Mouse (Mus musculus): ENCODE measurements around the gene Hoxa1. TPM values are rescaled to one million over a fixed set of nuclear protein-coding genes. Genes with fewer than 3 reads are reported as not detected.

Gene Hoxa1
- total and polyA plus RNA-seq, 3 experiments, result 1.9 to 3.7 (median 3.2) TPM

DNA sequence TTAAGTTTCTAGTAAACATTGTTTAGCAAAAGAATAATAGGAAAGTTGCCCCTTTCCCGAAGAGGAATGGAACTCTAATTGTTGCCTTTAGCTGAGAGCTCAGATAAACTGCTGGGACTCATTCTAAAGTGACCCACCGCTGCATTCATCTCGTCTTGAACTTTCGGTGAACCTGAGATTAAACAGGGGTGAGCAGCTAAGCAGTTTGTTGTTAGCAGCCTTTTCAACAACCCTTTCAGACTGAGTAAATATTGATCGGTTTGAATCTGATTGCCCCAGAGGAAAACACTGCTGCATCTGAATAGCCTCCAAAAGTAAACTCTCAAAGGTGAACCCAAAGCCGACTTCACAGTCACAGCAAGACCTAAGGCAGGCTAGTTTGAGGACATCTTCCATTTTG lies 4.8 kb downstream of the Hoxa1 start:
- dilution Hi-C loops (cut with MboI; ENCODE audit: extremely low pct_ligation_motif_present, extremely low pct_unique_long_range_greater_than_20kb, low sequenced_read_pairs), result no loop called here
- peaks cover 0 to 10% of the 10 kb centered on the region in 2 experiments for H3K36me3 ChIP-seq (replicated peaks in 1 of 2; ENCODE audit: control insufficient read depth in 1 of 2, insufficient read depth in 1 of 2, low read length in 1 of 2)
- peaks cover 5 to 7% of the 10 kb centered on the region in 2 experiments; a peak in 2 of 4 replicates for H3K4me1 ChIP-seq (ENCODE audit: control insufficient read depth in 1 of 2, insufficient read depth in 2 of 2)
- no peak for DNase-seq (ENCODE audit: extremely low read depth)
- no peak overlapping the region for H3K9ac ChIP-seq (ENCODE audit: insufficient read depth, low read depth)
- in situ Hi-C loops (cut with MboI; ENCODE audit: low pct_ligation_motif_present, low pct_unique_long_range_greater_than_20kb, low sequenced_read_pairs), result no loop called here
- no peaks in the 10 kb centered on the region for H3K9me3 ChIP-seq (replicated peaks; ENCODE audit: low read length)
- H3K27me3 ChIP-seq (replicated peaks), result no peaks in the 10 kb centered on the region
- H3K27ac ChIP-seq (ENCODE audit: insufficient read depth, low read depth), result no peak overlapping the region
- no peak overlapping the region for H3K4me3 ChIP-seq (replicated peaks in 1 of 3; ENCODE audit: low read depth in 2 of 3, low read length in 2 of 3, poor library complexity in 1 of 3)
- TF ChIP-seq TBP (conservative IDR thresholded peaks at IDR 0.05; ENCODE audit: low read depth, low read length) (no peak), POLR2A (IDR thresholded peaks at IDR 0.05; ENCODE audit: low read depth, low read length) (no peak), NELFE (IDR thresholded peaks at IDR 0.05; ENCODE audit: low read depth, low read length) (no peak), E2F4 (IDR thresholded peaks at IDR 0.05; ENCODE audit: insufficient replicate concordance, low read depth, low read length) (no peak), PAX5 (IDR thresholded peaks at IDR 0.05; ENCODE audit: low read length) (no peak)
- no peak overlapping the region for H3K4me2 ChIP-seq (ENCODE audit: insufficient read depth, low read depth, poor library complexity, severe bottlenecking)
- H3K79me2 ChIP-seq (replicated peaks; ENCODE audit: control insufficient read depth, extremely low read depth, insufficient read depth, poor library complexity, severe bottlenecking), result no peaks in the 10 kb centered on the region

DNA sequence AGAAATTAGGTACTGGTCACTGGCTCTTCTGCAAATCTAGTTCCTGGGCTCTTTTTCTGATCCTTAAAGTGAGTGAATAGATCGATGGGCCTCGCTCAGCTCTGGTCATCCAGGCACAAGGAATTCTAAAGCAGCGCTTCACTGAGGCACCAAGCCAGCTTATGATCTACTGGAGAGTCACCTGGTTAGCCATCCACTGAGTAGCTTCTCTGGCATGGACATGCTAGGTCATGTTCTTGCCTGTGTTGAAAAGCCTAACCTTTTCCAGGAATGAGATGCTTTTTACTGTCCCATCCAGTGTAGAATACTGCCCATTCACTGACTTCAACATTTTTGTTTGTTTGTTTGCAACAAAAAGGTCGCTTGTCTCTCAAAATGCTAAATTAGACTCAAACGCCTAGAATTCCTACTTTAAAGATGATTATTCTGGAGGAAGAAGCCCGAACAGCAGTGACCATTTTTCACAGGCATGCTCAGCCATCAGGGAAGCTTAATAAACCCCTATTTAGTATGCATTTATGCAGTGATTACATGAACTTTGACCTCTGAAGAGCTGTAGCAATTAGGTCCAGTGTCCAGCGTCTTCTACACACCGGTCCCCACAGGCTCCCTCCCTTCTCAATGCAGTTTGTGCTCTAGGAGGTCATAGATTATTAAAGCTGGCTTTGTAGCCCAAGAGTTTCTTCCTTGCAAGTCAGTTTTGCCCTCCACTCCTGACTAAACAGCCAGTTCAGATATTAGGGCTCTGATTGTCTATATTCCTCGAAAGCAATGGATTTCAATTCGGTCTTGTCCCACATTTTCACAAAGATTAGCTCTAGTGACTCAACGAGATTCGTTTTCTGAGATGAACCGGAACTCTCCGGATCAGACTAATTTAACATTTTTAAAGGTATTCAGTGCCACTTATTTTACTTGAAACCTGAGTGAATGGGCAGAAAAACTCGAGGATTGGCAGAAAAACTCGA lies 5.6 kb downstream of the Hoxa1 start:
- Histone ChIP-seq H3K9me3 (replicated peaks; ENCODE audit: low read length) (no peaks in the 10 kb centered on the region), H3K4me2 (ENCODE audit: insufficient read depth, low read depth, poor library complexity, severe bottlenecking) (no peak overlapping the region), H3K9ac (ENCODE audit: insufficient read depth, low read depth) (no peak overlapping the region), H3K27ac (ENCODE audit: insufficient read depth, low read depth) (no peak overlapping the region), H3K4me3 (replicated peaks in 1 of 3; ENCODE audit: low read depth in 2 of 3, low read length in 2 of 3, poor library complexity in 1 of 3) (no peak overlapping the region), H3K27me3 (replicated peaks) (no peaks in the 10 kb centered on the region), H3K4me1 (ENCODE audit: control insufficient read depth in 1 of 2, insufficient read depth in 2 of 2) (peaks cover 2 to 3% of the 10 kb centered on the region in 2 experiments; a peak in 2 of 4 replicates), H3K79me2 (replicated peaks; ENCODE audit: control insufficient read depth, extremely low read depth, insufficient read depth, poor library complexity, severe bottlenecking) (no peaks in the 10 kb centered on the region), H3K36me3 (replicated peaks in 1 of 2; ENCODE audit: control insufficient read depth in 1 of 2, insufficient read depth in 1 of 2, low read length in 1 of 2) (peaks cover 0 to 10% of the 10 kb centered on the region in 2 experiments)
- in situ Hi-C loops (cut with MboI; ENCODE audit: low pct_ligation_motif_present, low pct_unique_long_range_greater_than_20kb, low sequenced_read_pairs) (no loop called here), dilution Hi-C loops (cut with MboI; ENCODE audit: extremely low pct_ligation_motif_present, extremely low pct_unique_long_range_greater_than_20kb, low sequenced_read_pairs) (no loop called here)
- no peak for TF ChIP-seq JUN (IDR thresholded peaks at IDR 0.05; ENCODE audit: insufficient read depth, low read depth, low read length)
- TF ChIP-seq KAT2A (IDR thresholded peaks at IDR 0.05; ENCODE audit: insufficient replicate concordance, low read length), result no peak
- TF ChIP-seq POLR2A (IDR thresholded peaks at IDR 0.05; ENCODE audit: low read depth, low read length), result no peak
- no peak for TF ChIP-seq ZNF384 (IDR thresholded peaks at IDR 0.05; ENCODE audit: low read depth, low read length)
- no peak for DNase-seq (ENCODE audit: extremely low read depth)

DNA sequence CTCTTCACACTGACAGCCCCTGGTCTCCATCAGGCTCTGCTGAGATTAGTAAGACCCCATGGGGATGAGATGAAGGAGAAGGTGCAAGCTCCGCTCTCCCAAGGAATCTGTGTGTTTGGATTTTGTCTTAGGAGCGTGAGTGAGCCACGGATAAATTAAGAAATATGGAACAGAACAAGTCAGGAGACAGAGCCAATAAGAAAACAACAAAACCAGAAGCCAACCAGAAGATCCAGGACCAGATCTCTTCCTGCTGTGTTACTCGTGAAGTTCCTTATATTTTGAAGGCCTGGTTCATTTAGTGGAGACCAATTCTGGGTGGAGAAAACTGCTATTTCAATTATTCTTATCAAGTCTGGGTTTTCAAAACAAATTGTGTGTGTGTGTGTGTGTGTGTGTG lies 6.5 kb downstream of the Hoxa1 start:
- no peak overlapping the region for H3K9ac ChIP-seq (ENCODE audit: insufficient read depth, low read depth)
- H3K36me3 ChIP-seq (replicated peaks in 1 of 2; ENCODE audit: control insufficient read depth in 1 of 2, insufficient read depth in 1 of 2, low read length in 1 of 2), result peaks cover 0 to 5% of the 10 kb centered on the region in 2 experiments
- no peaks in the 10 kb centered on the region for H3K9me3 ChIP-seq (replicated peaks; ENCODE audit: low read length)
- DNase-seq (ENCODE audit: extremely low read depth), result no peak
- in situ Hi-C loops (cut with MboI; ENCODE audit: low pct_ligation_motif_present, low pct_unique_long_range_greater_than_20kb, low sequenced_read_pairs) (no loop called here), dilution Hi-C loops (cut with MboI; ENCODE audit: extremely low pct_ligation_motif_present, extremely low pct_unique_long_range_greater_than_20kb, low sequenced_read_pairs) (no loop called here)
- H3K27ac ChIP-seq (ENCODE audit: insufficient read depth, low read depth), result no peak overlapping the region
- no peaks in the 10 kb centered on the region for H3K79me2 ChIP-seq (replicated peaks; ENCODE audit: control insufficient read depth, extremely low read depth, insufficient read depth, poor library complexity, severe bottlenecking)
- H3K27me3 ChIP-seq (replicated peaks), result no peaks in the 10 kb centered on the region
- TF ChIP-seq TCF12 (IDR thresholded peaks at IDR 0.05; ENCODE audit: low read depth, low read length) (no peak), CHD2 (IDR thresholded peaks at IDR 0.05; ENCODE audit: low read length) (no peak), CTCF (conservative IDR thresholded peaks at IDR 0.05 in 1 of 2, IDR thresholded peaks at IDR 0.05 in 1 of 2; ENCODE audit: low read depth in 2 of 2, low read length in 2 of 2) (no peak), ELF1 (IDR thresholded peaks at IDR 0.05; ENCODE audit: low read depth, low read length) (no peak), NRF1 (IDR thresholded peaks at IDR 0.05; ENCODE audit: low read depth, low read length) (no peak), GABPA (IDR thresholded peaks at IDR 0.05; ENCODE audit: insufficient replicate concordance, low read depth, low read length) (no peak), SMC3 (IDR thresholded peaks at IDR 0.05; ENCODE audit: low read depth, low read length) (no peak), ZC3H11A (IDR thresholded peaks at IDR 0.05; ENCODE audit: low read depth, low read length) (no peak), JUND (conservative IDR thresholded peaks at IDR 0.05; ENCODE audit: low read depth, low read length) (no peak), RCOR1 (conservative IDR thresholded peaks at IDR 0.05; ENCODE audit: low read depth, low read length) (no peak), IRF4 (IDR thresholded peaks at IDR 0.05; ENCODE audit: low read depth, low read length) (no peak), MXI1 (IDR thresholded peaks at IDR 0.05; ENCODE audit: low read depth, low read length) (no peak), HCFC1 (IDR thresholded peaks at IDR 0.05; ENCODE audit: low read depth, low read length) (no peak), ZKSCAN1 (IDR thresholded peaks at IDR 0.05; ENCODE audit: borderline replicate concordance, low read depth, low read length) (no peak), TBP (conservative IDR thresholded peaks at IDR 0.05; ENCODE audit: low read depth, low read length) (no peak), POLR2AphosphoS2 (IDR thresholded peaks at IDR 0.05; ENCODE audit: low read depth, low read length) (no peak), ZMIZ1 (IDR thresholded peaks at IDR 0.05; ENCODE audit: low read depth, low read length) (no peak), USF2 (conservative IDR thresholded peaks at IDR 0.05; ENCODE audit: low read depth, low read length) (no peak)
- H3K4me2 ChIP-seq (ENCODE audit: insufficient read depth, low read depth, poor library complexity, severe bottlenecking), result no peak overlapping the region
- 0 out of 4 replicates have a peak, but pooled peaks cover 0 to 3% of the 10 kb centered on the region in 2 experiments for H3K4me1 ChIP-seq (ENCODE audit: control insufficient read depth in 1 of 2, insufficient read depth in 2 of 2)
- no peak overlapping the region for H3K4me3 ChIP-seq (replicated peaks in 1 of 3; ENCODE audit: low read depth in 2 of 3, low read length in 2 of 3, poor library complexity in 1 of 3)
